Mouse (Mus musculus) spleen, postnatal 10 days (tissue): ENCODE measurements around the gene Tesk1.

ENCODE experiments used
- DNase-seq, 2 experiments: peaks; one replicate each; pipeline ENCODE4 v3.0.0; 2021 to 2022; ENCODE audit warnings: low spot score in 2 of 2

Tesk1 gene

GRCm38 (mm10) chr4:43441639-43442038 is at the start of gene Tesk1:
Gene Tesk1, plus strand, starts transcription at chr4:43441939.
- no peak for DNase-seq

DNA sequence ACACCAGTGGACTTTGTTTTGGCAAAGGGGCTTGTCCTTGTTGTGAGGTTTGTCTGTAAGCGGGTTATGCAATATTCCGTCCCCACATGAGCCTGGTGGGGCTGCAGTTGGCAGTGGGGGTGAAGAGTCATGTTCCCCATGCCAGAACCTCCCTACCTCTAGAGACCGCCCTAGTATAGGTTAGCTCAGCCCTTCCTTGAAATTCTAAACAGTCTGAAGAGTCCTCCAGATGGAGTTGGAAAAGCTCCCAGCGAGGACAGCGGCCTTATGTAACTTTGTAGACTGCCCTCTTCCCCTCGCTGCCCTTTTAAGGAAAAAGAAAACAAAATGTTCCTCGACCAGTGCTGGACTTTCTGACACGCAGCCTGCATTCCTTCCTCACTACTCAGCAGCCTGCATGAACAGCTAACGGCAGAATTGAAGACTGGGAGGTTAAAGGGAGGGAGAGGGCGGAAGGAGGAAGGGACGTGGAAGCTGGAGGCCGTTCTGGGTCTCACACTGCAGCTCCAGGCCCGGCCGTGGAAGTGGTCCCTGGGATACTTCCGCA is 47.3 kb upstream of the Tesk1 start:
- no peak for DNase-seq

DNA sequence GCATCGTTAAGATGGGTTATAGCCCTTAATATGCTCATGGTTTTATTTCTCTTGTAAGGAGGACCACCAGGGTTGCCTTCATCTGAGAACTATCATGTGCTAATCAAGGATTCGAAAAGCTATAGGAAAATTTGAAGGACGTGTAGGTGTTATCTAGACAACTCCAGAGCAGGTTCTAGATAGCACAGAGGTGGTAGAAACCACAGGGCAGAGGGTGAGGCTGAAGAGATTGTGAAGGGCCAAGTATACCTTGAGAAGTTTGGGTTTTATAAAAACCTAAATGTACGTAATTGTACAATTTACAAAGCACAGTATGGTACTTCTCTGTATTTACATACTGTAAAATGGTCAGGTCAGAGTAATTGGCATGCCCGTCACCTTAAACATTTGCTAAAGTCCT is 46.6 kb upstream of the Tesk1 start:
- no peak for DNase-seq

DNA sequence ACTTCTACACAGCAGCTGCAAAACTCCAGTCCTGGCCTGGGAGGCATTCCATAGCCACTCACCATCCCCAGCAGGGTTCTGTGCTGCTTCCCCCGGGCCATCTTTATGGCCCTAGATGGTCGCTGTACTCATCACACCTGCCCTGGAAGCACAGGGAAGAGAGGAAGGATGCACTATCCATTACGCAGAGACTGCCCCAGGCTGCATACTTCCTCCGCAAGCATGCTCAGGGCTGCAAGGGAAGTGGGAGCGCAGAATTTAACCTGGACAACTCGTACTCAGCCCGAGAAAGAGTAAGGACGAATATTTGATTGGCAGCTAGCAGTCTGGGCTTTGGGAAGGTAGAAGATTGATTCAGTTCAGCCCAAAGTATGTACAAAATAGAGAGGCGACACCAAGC is 45.9 kb upstream of the Tesk1 start:
- DNase-seq = no peak

- DNase-seq = no peak
Observed at GRCm38 (mm10) chr4:43396381-43396780, 45.4 kb upstream of the Tesk1 start.

GRCm38 (mm10) chr4:43398014-43398413 is 43.7 kb upstream of the Tesk1 start:
- DNase-seq = no peak

DNA sequence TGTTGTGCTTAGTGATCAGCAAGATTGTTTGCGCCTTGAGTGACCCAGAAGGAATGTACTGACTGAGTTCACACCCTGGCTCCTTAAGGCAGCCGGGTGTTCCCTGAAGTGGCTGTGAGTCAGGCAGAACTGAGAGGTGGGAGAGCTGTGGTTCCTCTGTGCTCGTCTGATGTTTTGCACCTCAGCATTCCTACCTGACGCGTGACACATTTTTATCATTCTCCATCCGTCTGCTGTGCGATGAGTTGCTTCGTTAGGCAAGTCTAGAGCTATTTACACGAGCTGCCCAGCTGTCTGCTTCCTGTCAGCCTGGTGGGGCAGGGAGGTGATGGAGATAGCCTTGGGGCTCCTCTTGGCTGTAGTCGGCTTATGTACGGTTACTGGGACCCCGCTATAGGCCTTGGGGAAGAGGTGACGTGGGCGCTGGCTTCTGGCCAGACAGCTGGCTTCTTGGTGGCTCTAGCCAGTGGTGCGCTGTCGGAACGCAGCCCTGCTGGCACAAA is 42.9 kb upstream of the Tesk1 start:
- no peak for DNase-seq

- no peak for DNase-seq
Observed at GRCm38 (mm10) chr4:43399391-43400131, 42.2 kb upstream of the Tesk1 start.

- no peak for DNase-seq
Observed at GRCm38 (mm10) chr4:43400976-43401375, 40.8 kb upstream of the Tesk1 start.

DNA sequence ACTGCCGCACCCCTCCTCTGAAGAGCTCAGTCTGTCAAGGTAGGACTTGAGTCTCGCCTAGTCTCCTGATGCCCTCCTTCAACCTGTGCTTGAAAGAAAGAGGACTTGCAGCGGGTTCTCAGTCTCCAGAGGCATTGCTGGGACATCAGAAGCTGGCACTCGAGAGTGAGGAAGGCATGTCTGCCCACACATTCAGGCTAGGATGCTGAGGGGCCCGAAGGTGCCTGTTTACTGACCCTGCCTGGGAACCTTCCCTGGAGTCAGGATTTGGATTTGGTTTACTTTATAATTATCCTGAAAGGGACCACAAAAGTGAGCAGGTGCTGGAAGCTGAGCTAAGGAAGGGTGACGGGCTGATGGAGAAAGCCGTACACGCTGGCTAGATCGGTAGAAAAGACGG is 40.3 kb upstream of the Tesk1 start:
- no peak for DNase-seq

- no peak for DNase-seq
Observed at GRCm38 (mm10) chr4:43402212-43402611, 39.5 kb upstream of the Tesk1 start.

GRCm38 (mm10) chr4:43404697-43405096 is 37.0 kb upstream of the Tesk1 start:
- DNase-seq = no peak

DNA sequence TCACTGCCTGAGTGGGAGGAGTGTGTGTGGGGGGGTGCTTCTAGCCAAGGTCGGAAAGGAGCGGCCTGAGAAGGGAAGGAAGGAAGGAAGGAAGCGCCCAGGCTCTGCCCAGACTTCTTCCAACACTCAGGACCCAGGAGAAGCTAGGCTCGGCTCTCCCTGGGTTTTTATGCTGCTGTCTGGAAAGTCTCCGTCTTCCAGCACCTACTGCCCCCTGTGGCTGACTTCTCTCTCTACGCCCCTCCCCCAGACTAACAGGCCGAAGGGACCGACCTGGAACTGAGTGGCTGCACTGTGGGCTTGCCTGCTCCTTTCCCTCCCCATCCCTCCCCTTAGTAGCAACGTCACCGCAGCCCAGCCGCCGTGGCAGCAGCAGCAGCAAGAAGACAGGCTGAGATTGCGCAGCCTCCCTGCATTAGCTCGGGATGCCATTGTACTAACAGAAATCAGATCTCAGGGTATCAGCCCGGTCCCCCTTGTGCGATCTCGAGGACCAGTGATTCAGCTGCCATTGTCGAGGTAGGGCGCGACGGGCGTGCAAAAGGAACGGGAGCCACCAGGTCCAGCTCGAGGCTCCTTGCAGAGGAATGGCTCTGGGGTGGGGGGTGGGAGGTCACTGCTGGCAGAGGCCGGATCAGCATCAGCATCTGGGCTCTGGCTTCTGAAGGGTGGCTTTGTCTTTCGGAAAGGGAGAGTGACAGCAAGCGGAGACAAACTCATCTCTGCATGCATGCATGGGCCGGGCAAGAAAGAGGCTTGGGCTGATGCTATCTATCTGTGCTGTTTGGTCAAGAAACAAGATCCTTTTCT is 35.4 kb upstream of the Tesk1 start:
- DNase-seq = peak in 1 of 2 experiments; percentile 34

GRCm38 (mm10) chr4:43407071-43407920 is 34.4 kb upstream of the Tesk1 start:
- no peak for DNase-seq

GRCm38 (mm10) chr4:43414761-43415160 is 27.0 kb upstream of the Tesk1 start:
- no peak for DNase-seq

DNA sequence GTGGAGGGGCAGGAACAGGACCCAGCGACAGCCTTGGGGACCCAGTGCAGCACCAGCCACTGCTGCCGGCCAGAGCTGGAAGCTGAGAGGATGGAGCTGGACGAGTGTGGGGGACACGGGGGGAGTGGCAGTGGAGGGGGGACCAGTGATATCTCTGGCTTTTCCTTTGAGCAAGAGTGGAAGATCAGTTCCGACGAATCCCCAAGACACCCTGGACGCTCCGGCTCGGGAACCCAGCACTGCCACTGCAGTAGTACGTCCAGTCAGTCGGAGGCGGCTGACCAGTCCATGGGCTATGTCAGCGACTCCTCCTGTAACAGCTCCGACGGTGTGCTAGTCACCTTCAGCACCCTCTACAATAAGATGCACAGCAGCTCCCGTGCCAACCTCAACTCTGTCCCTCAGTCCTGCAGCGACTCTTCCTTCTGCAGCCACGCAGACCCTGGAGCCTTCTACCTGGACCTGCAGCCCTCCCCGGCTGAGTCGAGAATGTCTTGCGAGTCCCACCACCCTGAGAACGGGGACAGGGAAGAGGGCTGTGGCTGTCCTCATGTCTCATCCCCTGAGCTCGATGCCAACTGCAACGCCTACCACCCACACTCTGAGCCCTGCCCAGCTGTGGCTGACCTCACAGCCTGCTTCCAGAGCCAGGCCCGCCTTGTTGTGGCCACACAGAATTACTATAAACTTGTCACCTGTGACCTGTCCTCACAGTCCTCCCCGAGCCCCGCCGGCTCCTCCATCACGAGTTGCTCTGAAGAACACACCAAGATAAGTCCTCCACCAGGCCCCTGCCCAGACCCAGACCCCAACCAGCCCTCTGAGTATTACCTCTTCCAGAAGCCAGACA is 26.3 kb upstream of the Tesk1 start:
- no peak for DNase-seq

DNA sequence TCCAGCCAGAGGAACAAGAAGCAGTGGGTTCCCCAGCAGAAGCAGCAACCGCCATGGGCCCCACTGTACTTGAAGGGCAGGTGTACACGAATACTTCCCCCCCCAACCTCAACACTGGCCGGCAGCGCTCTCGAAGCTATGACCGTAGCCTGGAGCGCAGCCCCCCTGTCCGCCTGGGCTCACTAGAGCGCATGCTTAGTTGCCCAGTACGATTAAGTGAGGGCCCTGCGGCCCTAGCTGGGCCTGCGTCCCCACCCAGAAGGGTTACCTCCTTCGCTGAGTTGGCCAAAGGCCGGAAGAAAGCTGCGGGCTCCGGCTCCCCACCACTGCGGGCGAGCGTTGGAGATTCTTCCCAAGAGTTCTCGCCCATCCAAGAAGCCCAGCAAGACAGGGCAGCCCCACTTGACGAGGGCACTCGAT is 25.7 kb upstream of the Tesk1 start:
- DNase-seq = no peak

DNA sequence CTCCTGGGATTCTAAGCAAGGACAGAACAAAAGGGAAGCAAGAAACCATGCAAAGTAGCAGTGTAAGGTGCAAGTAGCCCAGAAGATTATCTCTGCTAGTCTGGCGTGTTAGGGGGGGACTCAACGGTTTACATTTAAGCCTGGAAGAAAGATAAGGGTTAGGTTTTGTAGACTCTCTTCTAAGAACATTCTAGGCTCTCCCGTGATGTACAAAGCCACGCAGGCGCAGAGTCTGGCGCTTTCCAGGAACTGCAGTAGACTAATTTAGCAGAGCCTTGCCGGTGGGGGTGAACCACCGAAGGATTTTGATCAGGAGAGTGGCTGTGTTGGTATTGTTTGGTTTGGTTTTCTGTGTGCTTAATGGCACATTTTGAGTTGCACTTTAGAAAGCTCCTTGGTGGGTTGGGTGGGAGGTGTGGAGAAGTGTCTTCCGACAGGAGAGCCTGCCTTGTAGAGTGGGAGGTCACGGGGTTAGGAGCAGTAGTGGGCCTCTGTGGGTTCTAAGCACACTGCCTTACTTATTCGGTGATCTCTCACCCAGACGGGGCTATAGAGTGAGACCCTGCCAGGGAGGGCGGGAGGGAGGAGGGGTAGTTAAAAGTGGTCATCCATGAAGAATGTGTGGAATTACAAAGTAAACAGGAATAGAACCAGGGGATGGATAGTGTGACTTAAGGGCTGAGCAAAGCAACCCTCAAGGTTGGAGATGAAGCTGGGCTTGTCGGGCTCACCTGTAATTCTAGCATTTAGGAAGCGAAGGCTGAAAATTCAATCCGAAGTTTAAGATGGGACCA is 24.3 kb upstream of the Tesk1 start:
- no peak for DNase-seq

GRCm38 (mm10) chr4:43418450-43418849 is 23.3 kb upstream of the Tesk1 start:
- DNase-seq = no peak
